Mouse (Mus musculus) E14TG2a.4 (cell line): ENCODE measurements around the gene Cd8b1.

Source experiments
- H3K27me3 ChIP-seq: 2 replicates; pipeline ENCODE4 v1.6.1; 2014; ENCODE audit warnings: low read length, control low read depth; ENCODE audit not compliant: insufficient read depth
- H3K36me3 ChIP-seq: 2 replicates; pipeline ENCODE4 v1.6.1; 2014; ENCODE audit warnings: low read length, control low read depth; ENCODE audit not compliant: insufficient read depth
- H3K4me1 ChIP-seq: replicated peaks from 2 replicates; pipeline ENCODE4 v1.6.1; 2014; ENCODE audit warnings: low read depth, low read length, control low read depth
- H3K4me3 ChIP-seq: replicated peaks from 2 replicates; pipeline ENCODE4 v1.5.1; 2014; ENCODE audit warnings: mild to moderate bottlenecking, low read length
- H3K9me3 ChIP-seq: 2 replicates; pipeline ENCODE4 v1.6.1; 2014; ENCODE audit warnings: low read length, control low read depth
- CTCF ChIP-seq: conservative IDR thresholded peaks from 2 replicates; pipeline ENCODE4 v1.5.1; 2014; ENCODE audit warnings: low read length
- NANOG ChIP-seq: IDR thresholded peaks from 2 replicates; pipeline ENCODE4 v1.6.1; 2014; ENCODE audit warnings: borderline replicate concordance, low read length, mixed read lengths
- POU5F1 ChIP-seq: IDR thresholded peaks from 2 replicates; pipeline ENCODE4 v1.6.1; 2014; ENCODE audit warnings: low read length, borderline replicate concordance

Gene Cd8b1

GRCm38 (mm10) chr6:71337666-71338065, 15.1 kb downstream of the Cd8b1 start:
- no peak for TF ChIP-seq POU5F1
- no peak for TF ChIP-seq CTCF
- TF ChIP-seq NANOG: no peak
- Histone ChIP-seq H3K4me3 (no peak overlapping the region), H3K27me3 (0 out of 2 replicates have a peak, but pooled peaks cover 3% of the 10 kb centered on the region), H3K4me1 (no peaks in the 10 kb centered on the region), H3K36me3 (no peaks in the 10 kb centered on the region), H3K9me3 (no peaks in the 10 kb centered on the region)

- no peaks in the 10 kb centered on the region for H3K36me3 ChIP-seq
- TF ChIP-seq POU5F1: no peak
- TF ChIP-seq NANOG: no peak
- TF ChIP-seq CTCF: no peak
- H3K27me3 ChIP-seq: 0 out of 2 replicates have a peak, but pooled peaks cover 3% of the 10 kb centered on the region
- peaks cover 6% of the 10 kb centered on the region for H3K9me3 ChIP-seq
- H3K4me3 ChIP-seq: no peak overlapping the region
- no peaks in the 10 kb centered on the region for H3K4me1 ChIP-seq
Observed at GRCm38 (mm10) chr6:71338941-71339340, 16.4 kb downstream of the Cd8b1 start.

- TF ChIP-seq CTCF (no peak), POU5F1 (no peak), NANOG (no peak)
- Histone ChIP-seq H3K9me3 (peaks cover 9% of the 10 kb centered on the region), H3K36me3 (no peaks in the 10 kb centered on the region), H3K4me3 (no peak overlapping the region), H3K27me3 (0 out of 2 replicates have a peak, but pooled peaks cover 3% of the 10 kb centered on the region), H3K4me1 (no peaks in the 10 kb centered on the region)
Observed at GRCm38 (mm10) chr6:71339351-71339750, 16.8 kb downstream of the Cd8b1 start.

- H3K9me3 ChIP-seq: peaks cover 12% of the 10 kb centered on the region
- H3K4me1 ChIP-seq: no peaks in the 10 kb centered on the region
- H3K4me3 ChIP-seq: no peak overlapping the region
- 0 out of 2 replicates have a peak, but pooled peaks cover 3% of the 10 kb centered on the region for H3K27me3 ChIP-seq
- TF ChIP-seq CTCF (no peak), POU5F1 (no peak)
- no peaks in the 10 kb centered on the region for H3K36me3 ChIP-seq
Observed at GRCm38 (mm10) chr6:71341179-71341578, 18.6 kb downstream of the Cd8b1 start.

GRCm38 (mm10) chr6:71348006-71348405, 25.4 kb downstream of the Cd8b1 start:
- Histone ChIP-seq H3K36me3 (no peaks in the 10 kb centered on the region), H3K27me3 (no peaks in the 10 kb centered on the region), H3K9me3 (peaks cover 21% of the 10 kb centered on the region), H3K4me1 (no peaks in the 10 kb centered on the region), H3K4me3 (no peak overlapping the region)
- TF ChIP-seq CTCF (peak; percentile 36), NANOG (no peak)

GRCm38 (mm10) chr6:71351201-71351600, 28.6 kb downstream of the Cd8b1 start:
- H3K4me3 ChIP-seq: no peak overlapping the region
- TF ChIP-seq NANOG: no peak
- TF ChIP-seq POU5F1: no peak
- no peak for TF ChIP-seq CTCF
- H3K36me3 ChIP-seq: no peaks in the 10 kb centered on the region
- peaks cover 9% of the 10 kb centered on the region for H3K9me3 ChIP-seq
- no peaks in the 10 kb centered on the region for H3K4me1 ChIP-seq
- no peaks in the 10 kb centered on the region for H3K27me3 ChIP-seq

GRCm38 (mm10) chr6:71352201-71352600, 29.6 kb downstream of the Cd8b1 start:
- H3K9me3 ChIP-seq: peaks cover 9% of the 10 kb centered on the region
- no peak overlapping the region for H3K4me3 ChIP-seq
- TF ChIP-seq NANOG: no peak
- TF ChIP-seq POU5F1: no peak
- TF ChIP-seq CTCF: no peak
- H3K4me1 ChIP-seq: no peaks in the 10 kb centered on the region
- H3K27me3 ChIP-seq: no peaks in the 10 kb centered on the region
- H3K36me3 ChIP-seq: no peaks in the 10 kb centered on the region

- TF ChIP-seq POU5F1 (no peak), NANOG (no peak), CTCF (no peak)
- H3K9me3 ChIP-seq: peaks cover 2% of the 10 kb centered on the region
- no peaks in the 10 kb centered on the region for H3K27me3 ChIP-seq
- H3K36me3 ChIP-seq: no peaks in the 10 kb centered on the region
- no peak overlapping the region for H3K4me3 ChIP-seq
- H3K4me1 ChIP-seq: no peaks in the 10 kb centered on the region
Observed at GRCm38 (mm10) chr6:71352866-71353427, 30.4 kb downstream of the Cd8b1 start.

GRCm38 (mm10) chr6:71353722-71354121, 31.1 kb downstream of the Cd8b1 start:
- no peak for TF ChIP-seq CTCF
- no peak for TF ChIP-seq POU5F1
- no peak for TF ChIP-seq NANOG
- H3K27me3 ChIP-seq: no peaks in the 10 kb centered on the region

More at GRCm38 (mm10) chr6:71353722-71354121, 31.1 kb downstream of the Cd8b1 start:
- Histone ChIP-seq H3K4me1 (no peaks in the 10 kb centered on the region), H3K36me3 (no peaks in the 10 kb centered on the region), H3K4me3 (no peak overlapping the region), H3K9me3 (no peaks in the 10 kb centered on the region)
